Mouse (Mus musculus) liver, postnatal 0 days (tissue): ENCODE results near the gene Tyrobp.

ENCODE experiments used
- CTCF ChIP-seq: sonication (generic); IDR thresholded peaks from 2 replicates; pipeline ENCODE4 v1.5.1; 2016; ENCODE audit warnings: antibody characterized with exemption, low read depth
- EP300 ChIP-seq: IDR thresholded peaks from 2 replicates; pipeline ENCODE4 v1.6.1; 2016; ENCODE audit warnings: antibody characterized with exemption, low read depth, mild to moderate bottlenecking

DNA sequence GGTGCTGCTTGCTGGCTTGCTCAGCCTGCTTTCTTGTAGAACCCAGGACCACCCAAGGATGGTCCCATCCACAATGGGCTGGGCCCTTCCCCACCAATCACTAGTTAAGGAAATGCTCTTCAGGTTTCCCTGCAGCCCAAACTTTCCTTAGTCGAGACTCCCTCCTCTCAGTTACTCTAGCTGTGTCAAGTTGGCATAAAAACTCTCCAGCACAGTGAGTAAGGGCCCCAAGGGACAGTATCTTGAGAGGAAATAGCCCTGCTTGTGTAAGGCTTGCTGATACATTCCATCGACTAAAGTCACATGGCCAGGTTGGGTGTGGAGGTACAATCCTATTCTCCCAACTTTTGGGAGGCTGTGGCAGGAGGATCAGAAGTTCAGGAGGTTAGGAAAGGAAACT lies 16.6 kb downstream of the Tyrobp start:
- no peak for TF ChIP-seq CTCF
- TF ChIP-seq EP300, result no peak
